Mouse (Mus musculus): ENCODE measurements around the gene Vcam1. TPM values are rescaled to one million over a fixed set of nuclear protein-coding genes. Genes with fewer than 3 reads are reported as not detected.

The Vcam1 gene
- polyA plus RNA-seq, 1 experiment from 2014 or later: 70.0 TPM

DNA sequence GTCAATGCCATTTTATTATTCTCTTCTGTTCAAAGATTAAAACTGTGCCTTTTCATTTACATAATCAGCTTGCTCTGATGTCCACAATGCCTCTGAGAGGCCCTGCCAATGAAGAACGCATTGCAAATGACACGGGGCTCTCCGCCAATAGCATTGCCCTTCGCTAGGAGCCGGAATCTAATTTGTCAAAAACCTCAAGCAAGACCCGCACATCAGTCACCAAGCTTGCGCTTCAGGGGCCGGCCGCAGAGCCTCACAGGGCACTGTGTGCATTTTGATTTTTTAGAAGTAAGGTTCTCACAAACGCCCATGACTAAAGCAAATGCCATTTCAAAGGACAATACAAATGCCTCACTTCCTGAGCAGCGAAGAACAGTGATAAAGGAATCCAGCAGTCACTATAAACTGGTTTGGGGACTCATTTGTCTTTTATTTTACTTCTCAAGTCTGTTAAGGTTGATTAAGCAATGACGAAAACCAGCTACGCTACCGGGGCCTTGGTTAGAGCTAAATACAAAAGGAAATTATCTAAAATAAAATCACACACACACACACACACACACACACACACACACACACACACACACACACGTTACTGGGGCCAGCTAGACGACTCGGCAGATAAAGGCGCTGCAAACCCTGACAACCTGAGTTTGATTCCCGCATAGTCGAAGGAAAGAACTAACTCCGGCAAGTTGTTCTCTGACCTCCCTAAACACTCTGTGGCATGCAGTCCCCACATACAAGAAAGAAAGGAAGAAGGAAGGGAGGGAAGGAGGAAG, 24.4 kb downstream of the Vcam1 start:
- 17% methylated on average over 21 of the region's 21 CpGs for WGBS
- Histone ChIP-seq H3K27me3 (ENCODE audit: control insufficient read depth, insufficient read depth, low read length) (no peaks in the 10 kb centered on the region), H3K4me3 (ENCODE audit: low read depth, low read length) (no peak overlapping the region), H3K4me1 (ENCODE audit: control insufficient read depth, insufficient read depth, low read length) (no peaks in the 10 kb centered on the region), H3K9me3 (ENCODE audit: control insufficient read depth, low read depth, low read length) (no peaks in the 10 kb centered on the region), H3K36me3 (ENCODE audit: control insufficient read depth, insufficient read depth, low read length) (no peaks in the 10 kb centered on the region), H3K9ac (replicated peaks; ENCODE audit: low read depth, low read length) (no peak overlapping the region), H3K27ac (ENCODE audit: low read length) (no peak overlapping the region), H3K4me2 (replicated peaks; ENCODE audit: low read depth, low read length) (peak overlapping the region; percentile 19; the same call in 1 of the 2 replicates)
- no peak for ATAC-seq (ENCODE audit: insufficient number of reproducible peaks, insufficient read depth, low FRiP score, low read depth)

DNA sequence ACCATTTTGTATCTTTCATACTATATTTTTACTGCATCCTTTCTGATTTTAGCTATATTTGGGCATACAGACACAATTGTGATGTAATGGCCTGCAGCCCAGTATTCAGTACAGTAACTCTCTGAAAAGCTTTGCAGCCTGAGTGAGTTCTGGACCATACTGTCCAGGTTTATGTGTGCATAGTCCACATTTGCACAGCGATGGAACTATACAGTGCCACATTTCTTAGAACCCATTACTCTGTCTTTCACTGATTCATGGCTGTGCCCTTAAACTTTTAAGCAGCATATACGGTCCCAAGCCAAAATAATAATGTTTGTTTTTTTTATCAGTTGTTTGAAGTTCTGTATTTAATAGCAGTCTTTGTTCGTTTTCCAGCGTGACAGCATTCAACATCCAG, 25.2 kb downstream of the Vcam1 start:
- no peak for ATAC-seq (ENCODE audit: insufficient number of reproducible peaks, insufficient read depth, low FRiP score, low read depth)
- Histone ChIP-seq H3K9ac (replicated peaks; ENCODE audit: low read depth, low read length) (no peak overlapping the region), H3K4me3 (ENCODE audit: low read depth, low read length) (no peak overlapping the region), H3K9me3 (ENCODE audit: control insufficient read depth, low read depth, low read length) (no peaks in the 10 kb centered on the region), H3K36me3 (ENCODE audit: control insufficient read depth, insufficient read depth, low read length) (no peaks in the 10 kb centered on the region), H3K4me1 (ENCODE audit: control insufficient read depth, insufficient read depth, low read length) (no peaks in the 10 kb centered on the region), H3K27me3 (ENCODE audit: control insufficient read depth, insufficient read depth, low read length) (no peaks in the 10 kb centered on the region), H3K4me2 (replicated peaks; ENCODE audit: low read depth, low read length) (no peak overlapping the region), H3K27ac (ENCODE audit: low read length) (no peak overlapping the region)
- 62% methylated on average over 4 of the region's 4 CpGs for WGBS

DNA sequence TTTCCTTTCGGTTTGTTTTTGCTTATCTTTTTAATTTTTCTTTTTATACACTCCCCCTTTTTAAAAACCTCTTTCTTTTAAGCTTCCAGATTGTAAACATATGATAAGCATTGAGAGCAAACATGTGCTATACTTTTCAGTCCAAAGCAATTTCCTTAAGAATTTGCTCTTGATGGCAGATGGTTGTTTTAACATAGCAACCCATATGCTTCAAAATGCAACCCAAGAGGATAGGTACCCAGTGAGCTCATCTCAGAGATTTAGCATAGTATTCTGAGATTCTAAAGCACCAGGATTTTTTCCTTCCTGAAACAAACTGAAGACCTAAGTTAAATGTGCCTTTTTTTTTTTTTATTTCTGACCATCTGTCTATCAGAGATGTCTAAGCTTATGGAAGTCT, 28.6 kb downstream of the Vcam1 start:
- Histone ChIP-seq H3K4me3 (ENCODE audit: low read depth, low read length) (no peak overlapping the region), H3K4me2 (replicated peaks; ENCODE audit: low read depth, low read length) (no peak overlapping the region), H3K36me3 (ENCODE audit: control insufficient read depth, insufficient read depth, low read length) (no peaks in the 10 kb centered on the region), H3K4me1 (ENCODE audit: control insufficient read depth, insufficient read depth, low read length) (no peaks in the 10 kb centered on the region), H3K9ac (replicated peaks; ENCODE audit: low read depth, low read length) (no peak overlapping the region), H3K27ac (ENCODE audit: low read length) (no peak overlapping the region), H3K9me3 (ENCODE audit: control insufficient read depth, low read depth, low read length) (no peaks in the 10 kb centered on the region), H3K27me3 (ENCODE audit: control insufficient read depth, insufficient read depth, low read length) (no peaks in the 10 kb centered on the region)
- no peak for ATAC-seq (ENCODE audit: insufficient number of reproducible peaks, insufficient read depth, low FRiP score, low read depth)
- WGBS: 50% methylated on average over 1 of the region's 1 CpGs

DNA sequence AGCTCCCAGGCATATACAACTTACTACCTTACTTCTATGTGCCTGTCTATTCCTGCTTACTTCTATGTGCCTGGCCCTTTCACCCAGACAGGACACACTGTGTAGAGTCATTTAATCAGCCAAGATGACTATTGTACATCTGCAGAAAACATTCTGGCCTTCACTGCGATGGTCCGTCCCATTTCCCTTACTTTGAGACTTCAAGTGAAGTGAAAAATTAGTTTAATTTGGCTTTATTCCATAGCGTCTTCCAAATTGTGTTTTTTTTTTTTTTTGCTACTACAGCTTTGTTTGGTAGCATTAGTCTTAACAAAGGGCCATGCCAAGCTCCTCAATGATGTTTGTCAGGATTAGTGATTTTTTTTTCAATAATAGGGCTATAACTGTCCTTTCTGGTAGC, 33.6 kb downstream of the Vcam1 start:
- WGBS: 70% methylated on average over 3 of the region's 3 CpGs
- H3K4me1 ChIP-seq (ENCODE audit: control insufficient read depth, insufficient read depth, low read length): no peaks in the 10 kb centered on the region
- H3K9ac ChIP-seq (replicated peaks; ENCODE audit: low read depth, low read length): no peak overlapping the region
- H3K36me3 ChIP-seq (ENCODE audit: control insufficient read depth, insufficient read depth, low read length): no peaks in the 10 kb centered on the region
- no peaks in the 10 kb centered on the region for H3K9me3 ChIP-seq (ENCODE audit: control insufficient read depth, low read depth, low read length)
- H3K4me3 ChIP-seq (ENCODE audit: low read depth, low read length): no peak overlapping the region
- no peak for ATAC-seq (ENCODE audit: insufficient number of reproducible peaks, insufficient read depth, low FRiP score, low read depth)
- H3K27ac ChIP-seq (ENCODE audit: low read length): no peak overlapping the region
- no peak overlapping the region for H3K4me2 ChIP-seq (replicated peaks; ENCODE audit: low read depth, low read length)
- no peaks in the 10 kb centered on the region for H3K27me3 ChIP-seq (ENCODE audit: control insufficient read depth, insufficient read depth, low read length)

DNA sequence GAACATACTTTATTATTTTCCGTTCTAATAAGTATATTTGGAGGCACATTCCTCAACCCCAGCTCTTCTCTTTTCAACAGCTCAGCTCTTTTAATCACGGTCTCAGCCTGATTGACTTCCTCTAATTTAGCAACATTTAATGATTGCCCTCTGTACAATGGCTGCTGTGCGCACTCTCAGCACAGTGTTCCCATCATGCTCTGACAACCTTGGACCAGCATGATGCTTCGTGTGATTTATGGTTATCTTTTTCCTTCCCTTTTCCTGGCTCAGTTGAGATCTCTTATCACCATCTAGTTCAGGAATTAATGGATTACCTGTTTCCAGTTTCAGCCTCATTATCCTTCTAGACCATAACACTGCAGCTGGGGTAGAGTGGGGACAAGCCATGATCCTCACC, 34.2 kb downstream of the Vcam1 start:
- Histone ChIP-seq H3K36me3 (ENCODE audit: control insufficient read depth, insufficient read depth, low read length) (no peaks in the 10 kb centered on the region), H3K4me1 (ENCODE audit: control insufficient read depth, insufficient read depth, low read length) (no peaks in the 10 kb centered on the region), H3K4me3 (ENCODE audit: low read depth, low read length) (no peak overlapping the region), H3K27me3 (ENCODE audit: control insufficient read depth, insufficient read depth, low read length) (no peaks in the 10 kb centered on the region), H3K9me3 (ENCODE audit: control insufficient read depth, low read depth, low read length) (no peaks in the 10 kb centered on the region), H3K27ac (ENCODE audit: low read length) (no peak overlapping the region), H3K9ac (replicated peaks; ENCODE audit: low read depth, low read length) (no peak overlapping the region), H3K4me2 (replicated peaks; ENCODE audit: low read depth, low read length) (no peak overlapping the region)
- no peak for ATAC-seq (ENCODE audit: insufficient number of reproducible peaks, insufficient read depth, low FRiP score, low read depth)
- 74% methylated on average over 4 of the region's 4 CpGs for WGBS

DNA sequence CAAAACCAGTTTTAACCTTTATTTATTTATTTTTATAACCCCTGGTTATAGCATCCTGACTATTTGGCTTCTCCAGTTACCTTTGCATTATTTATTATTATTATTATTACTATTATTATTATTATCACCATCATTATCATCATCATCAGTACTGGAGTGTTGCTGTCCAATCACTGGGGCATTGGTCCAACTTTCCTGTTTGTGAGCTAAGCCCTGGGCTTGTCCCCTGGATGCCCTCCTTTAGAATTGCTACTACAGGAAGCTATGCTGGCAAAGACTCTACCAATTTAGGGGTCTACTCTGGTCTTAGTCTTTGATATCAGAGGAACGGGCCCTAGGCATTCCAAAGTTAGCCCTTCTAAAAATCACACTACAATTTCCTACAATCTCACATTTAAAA, 34.6 kb downstream of the Vcam1 start:
- WGBS: 87% methylated on average over 1 of the region's 1 CpGs
- no peak for ATAC-seq (ENCODE audit: insufficient number of reproducible peaks, insufficient read depth, low FRiP score, low read depth)
- no peak overlapping the region for H3K9ac ChIP-seq (replicated peaks; ENCODE audit: low read depth, low read length)
- H3K9me3 ChIP-seq (ENCODE audit: control insufficient read depth, low read depth, low read length): no peaks in the 10 kb centered on the region
- H3K4me1 ChIP-seq (ENCODE audit: control insufficient read depth, insufficient read depth, low read length): no peaks in the 10 kb centered on the region
- no peaks in the 10 kb centered on the region for H3K27me3 ChIP-seq (ENCODE audit: control insufficient read depth, insufficient read depth, low read length)
- no peak overlapping the region for H3K4me2 ChIP-seq (replicated peaks; ENCODE audit: low read depth, low read length)
- no peaks in the 10 kb centered on the region for H3K36me3 ChIP-seq (ENCODE audit: control insufficient read depth, insufficient read depth, low read length)
- no peak overlapping the region for H3K4me3 ChIP-seq (ENCODE audit: low read depth, low read length)
- no peak overlapping the region for H3K27ac ChIP-seq (ENCODE audit: low read length)

DNA sequence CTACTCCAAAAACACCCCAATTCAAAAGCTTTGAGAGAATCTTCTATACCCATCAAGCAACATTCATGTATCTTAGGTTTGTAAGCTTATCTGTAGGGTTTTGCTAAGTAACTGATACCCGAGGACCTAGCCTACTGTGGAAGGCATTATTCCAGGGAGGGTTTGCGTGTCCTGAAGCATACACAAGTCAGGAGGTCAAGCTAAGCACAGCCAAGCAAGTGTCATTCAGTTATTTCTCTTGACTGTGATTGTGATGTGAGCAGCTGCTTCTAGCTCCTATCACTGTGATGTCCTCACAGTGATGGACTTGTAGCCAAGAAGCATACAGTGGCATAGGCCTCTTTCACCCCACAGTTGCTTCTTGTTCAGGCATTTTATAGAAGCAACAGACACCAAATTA, 35.2 kb downstream of the Vcam1 start:
- ATAC-seq (ENCODE audit: insufficient number of reproducible peaks, insufficient read depth, low FRiP score, low read depth): no peak
- H3K27me3 ChIP-seq (ENCODE audit: control insufficient read depth, insufficient read depth, low read length): no peaks in the 10 kb centered on the region
- 70% methylated on average over 2 of the region's 2 CpGs for WGBS

DNA sequence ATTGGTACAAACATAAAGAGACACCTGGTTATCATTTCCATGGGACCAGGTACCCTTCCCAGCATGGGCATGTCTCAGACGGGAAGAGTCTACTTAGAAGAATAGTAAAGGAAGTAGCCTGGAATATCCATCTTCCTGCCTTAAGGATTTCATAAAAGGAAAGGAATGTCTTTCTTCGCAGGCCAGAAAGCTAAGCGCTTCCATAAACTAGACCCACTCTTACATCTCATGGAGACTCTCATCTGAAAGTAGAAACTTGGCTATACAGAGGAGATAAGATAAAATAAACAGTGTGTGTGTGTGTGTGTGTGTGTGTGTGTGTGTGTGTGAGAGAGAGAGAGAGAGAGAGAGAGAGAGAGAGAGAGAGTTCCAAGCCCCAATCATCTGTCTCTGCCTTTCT, 36.9 kb downstream of the Vcam1 start:
- ATAC-seq (ENCODE audit: insufficient number of reproducible peaks, insufficient read depth, low FRiP score, low read depth): no peak
- no peaks in the 10 kb centered on the region for H3K36me3 ChIP-seq (ENCODE audit: control insufficient read depth, insufficient read depth, low read length)
- H3K4me2 ChIP-seq (replicated peaks; ENCODE audit: low read depth, low read length): no peak overlapping the region
- H3K27ac ChIP-seq (ENCODE audit: low read length): no peak overlapping the region
- peaks cover 8% of the 10 kb centered on the region; the same call in 1 of the 2 replicates for H3K9me3 ChIP-seq (ENCODE audit: control insufficient read depth, low read depth, low read length)
- no peak overlapping the region for H3K9ac ChIP-seq (replicated peaks; ENCODE audit: low read depth, low read length)
- WGBS: 48% methylated on average over 3 of the region's 3 CpGs
- no peaks in the 10 kb centered on the region for H3K4me1 ChIP-seq (ENCODE audit: control insufficient read depth, insufficient read depth, low read length)
- H3K27me3 ChIP-seq (ENCODE audit: control insufficient read depth, insufficient read depth, low read length): no peaks in the 10 kb centered on the region
- no peak overlapping the region for H3K4me3 ChIP-seq (ENCODE audit: low read depth, low read length)

More for the DNA sequence above, 35.2 kb downstream of the Vcam1 start:
- Histone ChIP-seq H3K4me1 (ENCODE audit: control insufficient read depth, insufficient read depth, low read length) (no peaks in the 10 kb centered on the region), H3K36me3 (ENCODE audit: control insufficient read depth, insufficient read depth, low read length) (no peaks in the 10 kb centered on the region), H3K9me3 (ENCODE audit: control insufficient read depth, low read depth, low read length) (no peaks in the 10 kb centered on the region), H3K9ac (replicated peaks; ENCODE audit: low read depth, low read length) (no peak overlapping the region), H3K27ac (ENCODE audit: low read length) (no peak overlapping the region), H3K4me3 (ENCODE audit: low read depth, low read length) (no peak overlapping the region), H3K4me2 (replicated peaks; ENCODE audit: low read depth, low read length) (no peak overlapping the region)

DNA sequence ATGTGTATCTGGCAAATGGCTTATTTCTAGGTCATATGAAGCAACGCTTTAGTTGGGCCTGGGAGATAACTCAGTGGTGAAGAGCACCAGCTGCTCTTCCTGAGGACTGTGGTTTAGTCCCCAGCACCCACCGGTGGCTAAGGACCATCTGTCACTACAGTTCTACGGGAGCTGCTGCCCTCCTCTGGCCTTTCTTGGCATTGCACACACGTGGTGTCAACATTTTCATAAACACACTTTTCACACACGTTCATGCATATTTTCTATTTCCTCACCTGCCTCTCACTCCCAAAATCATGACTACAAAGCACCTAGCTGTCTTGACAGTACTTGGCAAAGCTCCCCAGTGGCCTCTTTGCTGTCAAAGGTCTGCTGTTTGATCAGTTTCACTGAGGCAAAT, 37.8 kb downstream of the Vcam1 start:
- no peak overlapping the region for H3K4me2 ChIP-seq (replicated peaks; ENCODE audit: low read depth, low read length)
- no peak overlapping the region for H3K9ac ChIP-seq (replicated peaks; ENCODE audit: low read depth, low read length)
- H3K4me1 ChIP-seq (ENCODE audit: control insufficient read depth, insufficient read depth, low read length): no peaks in the 10 kb centered on the region
- ATAC-seq (ENCODE audit: insufficient number of reproducible peaks, insufficient read depth, low FRiP score, low read depth): no peak
- no peak overlapping the region for H3K27ac ChIP-seq (ENCODE audit: low read length)
- WGBS: 84% methylated on average over 5 of the region's 5 CpGs
- H3K4me3 ChIP-seq (ENCODE audit: low read depth, low read length): no peak overlapping the region
- no peaks in the 10 kb centered on the region for H3K36me3 ChIP-seq (ENCODE audit: control insufficient read depth, insufficient read depth, low read length)
- H3K9me3 ChIP-seq (ENCODE audit: control insufficient read depth, low read depth, low read length): peaks cover 8% of the 10 kb centered on the region; the same call in 1 of the 2 replicates
- H3K27me3 ChIP-seq (ENCODE audit: control insufficient read depth, insufficient read depth, low read length): no peaks in the 10 kb centered on the region
